Mouse (Mus musculus): ENCODE measurements at regions not wholly inside any gene's neighbourhood (a gene's known extent, or its start where the extent isn't known, plus 50 kb on each side); places are given as distances from the start of the nearest gene placed in this dataset.

- Histone ChIP-seq H3K36me3 (ENCODE audit: insufficient read depth, low read length) (no peaks in the 10 kb centered on the region), H3K27ac (ENCODE audit: low read length) (no peak overlapping the region), H3K9ac (replicated peaks; ENCODE audit: low read length) (no peak overlapping the region), H3K4me1 (ENCODE audit: insufficient read depth, low read length) (0 out of 2 replicates have a peak, but pooled peaks cover 4% of the 10 kb centered on the region), H3K9me3 (ENCODE audit: low read length) (no peaks in the 10 kb centered on the region), H3K27me3 (ENCODE audit: insufficient read depth, low read length) (no peaks in the 10 kb centered on the region), H3K4me2 (replicated peaks; ENCODE audit: low read depth, low read length) (no peak overlapping the region), H3K4me3 (ENCODE audit: low read length) (no peak overlapping the region)
- WGBS, result 74% methylated on average over 10 of the region's 10 CpGs
- ATAC-seq (ENCODE audit: low FRiP score, low TSS enrichment), result no peak
These were observed 63.7 kb upstream of the 1700020N01Rik start for GRCm38 (mm10) chr10:21529098-21529749.

GRCm38 (mm10) chr10:21532142-21532541 lies 60.8 kb upstream of the 1700020N01Rik start:
- Histone ChIP-seq H3K27me3 (ENCODE audit: insufficient read depth, low read length) (no peaks in the 10 kb centered on the region), H3K9me3 (ENCODE audit: low read length) (no peaks in the 10 kb centered on the region), H3K4me2 (replicated peaks; ENCODE audit: low read depth, low read length) (no peak overlapping the region), H3K36me3 (ENCODE audit: insufficient read depth, low read length) (no peaks in the 10 kb centered on the region), H3K9ac (replicated peaks; ENCODE audit: low read length) (no peak overlapping the region), H3K4me3 (ENCODE audit: low read length) (no peak overlapping the region), H3K27ac (ENCODE audit: low read length) (no peak overlapping the region), H3K4me1 (ENCODE audit: insufficient read depth, low read length) (0 out of 2 replicates have a peak, but pooled peaks cover 4% of the 10 kb centered on the region)
- 48% methylated on average over 1 of the region's 1 CpGs for WGBS
- ATAC-seq (ENCODE audit: low FRiP score, low TSS enrichment), result no peak

- 83% methylated on average over 5 of the region's 5 CpGs for WGBS
- Histone ChIP-seq H3K4me1 (ENCODE audit: insufficient read depth, low read length) (0 out of 2 replicates have a peak, but pooled peaks cover 4% of the 10 kb centered on the region), H3K27me3 (ENCODE audit: insufficient read depth, low read length) (no peaks in the 10 kb centered on the region), H3K36me3 (ENCODE audit: insufficient read depth, low read length) (no peaks in the 10 kb centered on the region), H3K9me3 (ENCODE audit: low read length) (no peaks in the 10 kb centered on the region), H3K9ac (replicated peaks; ENCODE audit: low read length) (no peak overlapping the region), H3K4me3 (ENCODE audit: low read length) (no peak overlapping the region), H3K27ac (ENCODE audit: low read length) (no peak overlapping the region), H3K4me2 (replicated peaks; ENCODE audit: low read depth, low read length) (no peak overlapping the region)
- ATAC-seq (ENCODE audit: low FRiP score, low TSS enrichment), result no peak
These were observed 57.3 kb upstream of the 1700020N01Rik start for GRCm38 (mm10) chr10:21535631-21536030.

- no peaks in the 10 kb centered on the region for H3K4me1 ChIP-seq (ENCODE audit: insufficient read depth, low read length)
- no peak overlapping the region for H3K4me3 ChIP-seq (ENCODE audit: low read length)
- no peaks in the 10 kb centered on the region for H3K27me3 ChIP-seq (ENCODE audit: insufficient read depth, low read length)
- H3K4me2 ChIP-seq (replicated peaks; ENCODE audit: low read depth, low read length), result no peak overlapping the region
- H3K9ac ChIP-seq (replicated peaks; ENCODE audit: low read length), result no peak overlapping the region
- no peaks in the 10 kb centered on the region for H3K9me3 ChIP-seq (ENCODE audit: low read length)
- no peak overlapping the region for H3K27ac ChIP-seq (ENCODE audit: low read length)
- no peak for ATAC-seq (ENCODE audit: low FRiP score, low TSS enrichment)
- WGBS, result 69% methylated on average over 6 of the region's 6 CpGs
- no peaks in the 10 kb centered on the region for H3K36me3 ChIP-seq (ENCODE audit: insufficient read depth, low read length)
These were observed 54.5 kb upstream of the 1700020N01Rik start for GRCm38 (mm10) chr10:21538481-21538880.

Measured in kidney, embryonic 16.5 days (tissue).